Mouse (Mus musculus): Measurements from ENCODE around the gene Bcl6. TPM values are rescaled to one million over a fixed set of nuclear protein-coding genes. Genes with fewer than 3 reads are reported as not detected.

The Bcl6 gene
- polyA plus RNA-seq, 1 experiment from 2014 or later, result 0.40 TPM

GRCm38 (mm10) chr16:23972901-23973300 is 15.8 kb downstream of the Bcl6 start:
- no peaks in the 10 kb centered on the region for H3K27me3 ChIP-seq (ENCODE audit: control insufficient read depth, insufficient read depth, low read length)
- H3K4me2 ChIP-seq, result no peak overlapping the region
- H3K27ac ChIP-seq (ENCODE audit: low read depth, low read length), result no peak overlapping the region
- no peaks in the 10 kb centered on the region for H3K36me3 ChIP-seq (ENCODE audit: control insufficient read depth, insufficient read depth, low read length)
- H3K4me1 ChIP-seq (ENCODE audit: control insufficient read depth, insufficient read depth, low read length), result peaks cover 21% of the 10 kb centered on the region
- no peak overlapping the region for H3K9ac ChIP-seq (ENCODE audit: low read depth, low read length)
- no peaks in the 10 kb centered on the region for H3K9me3 ChIP-seq (replicated peaks; ENCODE audit: control insufficient read depth, low read length)
- H3K4me3 ChIP-seq (ENCODE audit: low read depth, low read length), result no peak overlapping the region
- 0 out of 2 replicates have a peak, but pooled peaks have one; percentile 46 for ATAC-seq (replicated peaks; ENCODE audit: insufficient number of reproducible peaks, low FRiP score, low TSS enrichment)
- 43% methylated on average over 11 of the region's 11 CpGs for WGBS (ENCODE audit: insufficient replicate concordance)

DNA sequence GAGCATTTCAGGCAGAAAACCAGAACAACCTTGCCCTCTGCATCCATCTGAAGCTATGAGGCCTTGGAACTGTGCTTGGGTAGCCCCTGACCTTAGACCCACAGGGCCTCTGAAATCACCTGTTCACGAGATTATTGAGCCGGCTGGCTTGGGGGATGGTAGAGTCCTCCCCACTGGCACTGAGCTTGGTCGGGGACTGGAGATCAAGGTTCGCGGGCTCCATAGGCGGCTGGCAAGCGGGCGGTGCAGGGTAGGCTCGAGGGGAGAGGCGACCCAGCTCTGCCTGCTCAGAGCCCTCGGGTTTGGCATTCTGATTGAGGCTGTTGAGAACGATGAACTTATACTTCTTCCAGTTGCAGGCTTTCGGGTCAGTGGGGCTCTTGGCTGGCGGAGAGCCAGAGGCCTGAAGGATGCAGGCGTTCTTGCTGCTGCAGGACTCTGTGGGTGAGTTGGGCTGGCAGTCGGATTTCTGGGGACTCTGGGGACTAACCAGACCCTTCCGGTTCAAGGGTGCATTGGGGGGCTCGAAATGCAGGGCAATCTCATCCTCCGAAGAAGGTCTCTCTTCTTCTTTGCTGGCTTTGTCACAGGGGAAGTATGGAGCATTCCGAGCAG is 16.4 kb downstream of the Bcl6 start:
- WGBS (ENCODE audit: insufficient replicate concordance), result 74% methylated on average over 20 of the region's 20 CpGs
- Histone ChIP-seq H3K27ac (ENCODE audit: low read depth, low read length) (no peak overlapping the region), H3K9me3 (replicated peaks; ENCODE audit: control insufficient read depth, low read length) (no peaks in the 10 kb centered on the region), H3K36me3 (ENCODE audit: control insufficient read depth, insufficient read depth, low read length) (no peaks in the 10 kb centered on the region), H3K4me1 (ENCODE audit: control insufficient read depth, insufficient read depth, low read length) (peaks cover 21% of the 10 kb centered on the region), H3K27me3 (ENCODE audit: control insufficient read depth, insufficient read depth, low read length) (no peaks in the 10 kb centered on the region), H3K4me2 (no peak overlapping the region), H3K9ac (ENCODE audit: low read depth, low read length) (no peak overlapping the region), H3K4me3 (ENCODE audit: low read depth, low read length) (no peak overlapping the region)
- ATAC-seq (replicated peaks; ENCODE audit: insufficient number of reproducible peaks, low FRiP score, low TSS enrichment), result no peak; the same call in 1 of the 2 replicates

DNA sequence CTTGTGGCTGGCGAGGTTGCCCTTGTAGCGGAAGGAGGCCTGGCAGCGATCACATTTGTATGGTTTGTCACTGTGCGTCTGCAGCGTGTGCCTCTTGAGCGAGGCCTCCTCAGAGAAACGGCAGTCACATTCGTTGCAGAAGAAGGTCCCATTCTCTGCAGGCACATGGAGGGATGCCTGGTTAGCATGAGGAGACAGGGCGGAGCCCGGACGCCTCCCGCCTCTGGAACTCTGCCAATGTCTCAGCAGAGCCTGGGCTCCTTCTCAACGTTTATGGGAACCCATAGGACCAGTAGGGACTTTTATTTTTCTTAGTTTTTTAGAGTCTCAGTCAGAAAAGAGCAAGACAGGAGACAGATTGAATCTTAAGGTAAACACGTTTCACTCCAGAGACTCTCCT is 18.7 kb downstream of the Bcl6 start:
- Histone ChIP-seq H3K36me3 (ENCODE audit: control insufficient read depth, insufficient read depth, low read length) (no peaks in the 10 kb centered on the region), H3K27me3 (ENCODE audit: control insufficient read depth, insufficient read depth, low read length) (no peaks in the 10 kb centered on the region), H3K9ac (ENCODE audit: low read depth, low read length) (no peak overlapping the region), H3K4me3 (ENCODE audit: low read depth, low read length) (no peak overlapping the region), H3K27ac (ENCODE audit: low read depth, low read length) (no peak overlapping the region), H3K4me2 (no peak overlapping the region), H3K4me1 (ENCODE audit: control insufficient read depth, insufficient read depth, low read length) (peaks cover 21% of the 10 kb centered on the region), H3K9me3 (replicated peaks; ENCODE audit: control insufficient read depth, low read length) (no peaks in the 10 kb centered on the region)
- ATAC-seq (replicated peaks; ENCODE audit: insufficient number of reproducible peaks, low FRiP score, low TSS enrichment), result no peak
- 72% methylated on average over 14 of the region's 14 CpGs for WGBS (ENCODE audit: insufficient replicate concordance)

DNA sequence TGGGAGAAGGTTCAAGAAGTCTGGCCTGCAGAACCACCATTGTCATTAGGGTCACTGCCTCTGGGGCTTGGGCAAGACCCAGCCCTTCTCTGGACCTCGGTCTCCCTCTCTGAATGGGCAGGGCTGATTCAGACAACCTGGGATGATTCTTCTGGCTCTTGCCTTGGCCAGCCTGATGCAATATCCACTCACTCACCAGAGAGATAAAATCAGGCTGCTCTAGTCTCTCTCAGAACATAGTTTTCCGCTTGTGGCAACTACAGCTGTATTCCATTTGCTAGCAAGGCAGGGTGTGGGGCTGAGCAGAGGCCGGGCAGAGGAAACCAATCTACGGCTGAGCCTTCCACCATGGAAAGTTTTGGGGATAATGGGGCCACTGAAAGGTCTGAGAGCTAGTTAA is 19.8 kb downstream of the Bcl6 start:
- no peak for ATAC-seq (replicated peaks; ENCODE audit: insufficient number of reproducible peaks, low FRiP score, low TSS enrichment)

GRCm38 (mm10) chr16:23967301-23967700 is 21.4 kb downstream of the Bcl6 start:
- no peak overlapping the region for H3K4me2 ChIP-seq
- H3K27ac ChIP-seq (ENCODE audit: low read depth, low read length), result no peak overlapping the region
- no peaks in the 10 kb centered on the region for H3K36me3 ChIP-seq (ENCODE audit: control insufficient read depth, insufficient read depth, low read length)
- no peaks in the 10 kb centered on the region for H3K27me3 ChIP-seq (ENCODE audit: control insufficient read depth, insufficient read depth, low read length)
- H3K9ac ChIP-seq (ENCODE audit: low read depth, low read length), result no peak overlapping the region
- H3K4me3 ChIP-seq (ENCODE audit: low read depth, low read length), result no peak overlapping the region
- peaks cover 8% of the 10 kb centered on the region for H3K4me1 ChIP-seq (ENCODE audit: control insufficient read depth, insufficient read depth, low read length)
- WGBS (ENCODE audit: insufficient replicate concordance), result 87% methylated on average over 7 of the region's 7 CpGs
- H3K9me3 ChIP-seq (replicated peaks; ENCODE audit: control insufficient read depth, low read length), result no peaks in the 10 kb centered on the region
- no peak for ATAC-seq (replicated peaks; ENCODE audit: insufficient number of reproducible peaks, low FRiP score, low TSS enrichment)

More for the DNA sequence above, 19.8 kb downstream of the Bcl6 start:
- no peaks in the 10 kb centered on the region for H3K9me3 ChIP-seq (replicated peaks; ENCODE audit: control insufficient read depth, low read length)
- no peaks in the 10 kb centered on the region for H3K27me3 ChIP-seq (ENCODE audit: control insufficient read depth, insufficient read depth, low read length)
- H3K4me2 ChIP-seq, result no peak overlapping the region
- H3K36me3 ChIP-seq (ENCODE audit: control insufficient read depth, insufficient read depth, low read length), result no peaks in the 10 kb centered on the region
- H3K9ac ChIP-seq (ENCODE audit: low read depth, low read length), result no peak overlapping the region
- no peak overlapping the region for H3K27ac ChIP-seq (ENCODE audit: low read depth, low read length)
- H3K4me1 ChIP-seq (ENCODE audit: control insufficient read depth, insufficient read depth, low read length), result peaks cover 20% of the 10 kb centered on the region
- no peak overlapping the region for H3K4me3 ChIP-seq (ENCODE audit: low read depth, low read length)
- 57% methylated on average over 4 of the region's 4 CpGs for WGBS (ENCODE audit: insufficient replicate concordance)

DNA sequence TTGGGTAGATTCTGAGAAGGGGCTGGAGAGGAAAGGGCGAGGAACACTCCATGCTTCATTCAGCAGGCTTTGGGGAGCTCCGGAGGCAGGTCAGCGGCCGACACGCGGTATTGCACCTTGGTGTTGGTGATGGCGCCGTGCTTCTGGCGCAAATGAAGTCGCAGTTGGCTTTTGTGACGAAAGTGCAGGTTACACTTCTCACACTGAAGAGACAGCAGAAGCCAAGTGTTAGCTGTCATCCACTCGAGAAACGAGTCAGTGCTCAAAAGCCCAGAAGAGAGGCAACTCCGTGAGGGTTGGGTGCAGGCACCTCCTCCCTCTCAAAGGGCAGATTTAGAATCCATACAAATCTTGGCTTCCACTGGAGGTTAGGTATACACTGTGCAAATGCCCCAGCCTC is 22.6 kb downstream of the Bcl6 start:
- Histone ChIP-seq H3K9ac (ENCODE audit: low read depth, low read length) (no peak overlapping the region), H3K4me2 (no peak overlapping the region), H3K4me3 (ENCODE audit: low read depth, low read length) (no peak overlapping the region), H3K4me1 (ENCODE audit: control insufficient read depth, insufficient read depth, low read length) (peaks cover 3% of the 10 kb centered on the region), H3K9me3 (replicated peaks; ENCODE audit: control insufficient read depth, low read length) (no peaks in the 10 kb centered on the region), H3K36me3 (ENCODE audit: control insufficient read depth, insufficient read depth, low read length) (no peaks in the 10 kb centered on the region), H3K27me3 (ENCODE audit: control insufficient read depth, insufficient read depth, low read length) (no peaks in the 10 kb centered on the region), H3K27ac (ENCODE audit: low read depth, low read length) (no peak overlapping the region)
- no peak for ATAC-seq (replicated peaks; ENCODE audit: insufficient number of reproducible peaks, low FRiP score, low TSS enrichment)
- whole genome bisulfite sequencing (ENCODE audit: insufficient replicate concordance), result 85% methylated on average over 14 of the region's 14 CpGs

DNA sequence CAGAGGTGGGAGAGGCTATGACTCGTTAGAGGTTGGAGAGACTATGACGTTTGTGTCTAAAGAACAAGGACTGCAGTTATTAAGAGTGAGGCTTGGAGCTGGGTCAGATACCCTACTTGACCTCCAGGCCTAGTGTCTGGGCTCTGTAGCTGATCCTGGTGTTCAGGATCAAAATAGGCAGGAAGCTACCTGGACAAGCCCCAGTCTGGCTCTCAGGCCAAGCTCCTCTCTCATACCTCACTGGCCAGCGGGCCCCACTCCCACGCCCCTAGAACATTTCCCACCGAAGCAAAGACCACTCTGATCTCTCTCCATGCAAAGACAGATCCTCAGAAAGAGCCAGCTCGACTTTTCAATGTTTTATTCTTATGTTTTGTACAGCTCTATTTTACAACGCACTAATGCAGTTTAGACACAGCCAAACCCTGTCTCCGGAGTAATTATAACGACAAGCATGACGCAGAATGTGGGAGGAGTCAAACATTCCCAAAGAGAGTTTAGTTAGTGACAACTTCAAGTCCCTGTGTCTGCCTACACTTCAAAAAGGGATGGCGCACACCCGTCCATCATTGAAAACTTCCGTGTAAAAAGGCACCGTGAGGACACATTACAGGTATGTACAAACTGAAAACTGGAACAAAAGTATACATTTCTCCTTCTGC is 23.8 kb downstream of the Bcl6 start:
- Histone ChIP-seq H3K4me2 (no peak overlapping the region), H3K4me3 (ENCODE audit: low read depth, low read length) (no peak overlapping the region), H3K27ac (ENCODE audit: low read depth, low read length) (no peak overlapping the region), H3K27me3 (ENCODE audit: control insufficient read depth, insufficient read depth, low read length) (no peaks in the 10 kb centered on the region), H3K36me3 (ENCODE audit: control insufficient read depth, insufficient read depth, low read length) (no peaks in the 10 kb centered on the region), H3K9me3 (replicated peaks; ENCODE audit: control insufficient read depth, low read length) (no peaks in the 10 kb centered on the region), H3K9ac (ENCODE audit: low read depth, low read length) (no peak overlapping the region), H3K4me1 (ENCODE audit: control insufficient read depth, insufficient read depth, low read length) (no peaks in the 10 kb centered on the region; the same call in 1 of the 2 replicates)
- no peak for ATAC-seq (replicated peaks; ENCODE audit: insufficient number of reproducible peaks, low FRiP score, low TSS enrichment)
- WGBS (ENCODE audit: insufficient replicate concordance), result 78% methylated on average over 14 of the region's 14 CpGs

DNA sequence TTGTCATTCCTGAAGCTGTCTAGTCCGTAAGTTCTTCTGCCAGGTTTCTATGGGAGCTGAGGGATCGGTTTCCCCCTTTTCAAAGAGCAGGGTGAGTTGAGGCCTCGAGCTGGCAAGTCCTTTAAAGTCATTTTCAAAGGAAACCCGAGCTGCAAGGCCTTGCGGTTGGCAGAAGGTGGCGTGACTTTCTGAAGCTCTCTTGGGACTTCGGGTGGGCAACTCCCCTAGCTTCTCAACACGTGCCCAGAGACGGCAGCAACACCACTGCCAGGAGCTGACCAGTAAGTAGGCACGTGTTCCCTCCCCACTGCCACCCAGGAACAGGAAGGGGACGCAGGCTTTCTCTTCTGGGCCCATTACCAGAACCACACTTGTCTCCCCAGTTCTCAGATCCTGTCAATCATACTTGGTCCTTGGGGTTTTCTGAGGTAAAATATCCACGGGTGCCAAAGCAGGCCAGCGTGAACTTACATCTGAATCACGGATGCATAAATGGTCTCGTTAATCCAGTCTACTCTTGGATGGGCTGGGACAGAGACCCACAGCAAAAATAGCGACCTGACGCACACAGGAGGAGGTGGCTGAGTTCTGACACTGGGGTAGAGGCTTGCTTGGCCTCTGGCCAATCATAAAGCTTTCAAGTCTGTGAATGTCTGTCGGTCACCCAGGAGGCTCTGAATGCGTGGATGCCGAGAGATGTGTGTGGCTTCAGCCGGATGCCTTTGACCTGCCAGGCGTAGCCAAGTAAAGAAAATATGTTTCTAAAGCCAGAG is 24.6 kb downstream of the Bcl6 start:
- H3K4me3 ChIP-seq (ENCODE audit: low read depth, low read length), result no peak overlapping the region
- H3K36me3 ChIP-seq (ENCODE audit: control insufficient read depth, insufficient read depth, low read length), result no peaks in the 10 kb centered on the region
- no peaks in the 10 kb centered on the region for H3K4me1 ChIP-seq (ENCODE audit: control insufficient read depth, insufficient read depth, low read length)
- no peak overlapping the region for H3K9ac ChIP-seq (ENCODE audit: low read depth, low read length)
- ATAC-seq (replicated peaks; ENCODE audit: insufficient number of reproducible peaks, low FRiP score, low TSS enrichment), result no peak
- no peak overlapping the region for H3K4me2 ChIP-seq
- WGBS (ENCODE audit: insufficient replicate concordance), result 69% methylated on average over 22 of the region's 22 CpGs
- no peaks in the 10 kb centered on the region for H3K9me3 ChIP-seq (replicated peaks; ENCODE audit: control insufficient read depth, low read length)
- H3K27me3 ChIP-seq (ENCODE audit: control insufficient read depth, insufficient read depth, low read length), result no peaks in the 10 kb centered on the region
- H3K27ac ChIP-seq (ENCODE audit: low read depth, low read length), result no peak overlapping the region
